Mouse (Mus musculus) bone marrow macrophage, adult 2 months (primary cell): Measurements from ENCODE around the gene Sgcd. TPM values are rescaled to one million over a fixed set of nuclear protein-coding genes. Genes with fewer than 3 reads are reported as not detected.

ENCODE experiments used
- H3K27ac ChIP-seq: 2 replicates; pipeline ENCODE4 v1.5.1; 2012; ENCODE audit warnings: low read depth, low read length; ENCODE audit not compliant: insufficient read depth
- H3K4me1 ChIP-seq: 2 replicates; pipeline ENCODE4 v1.6.1; 2012; ENCODE audit warnings: low read length; ENCODE audit not compliant: control insufficient read depth, insufficient read depth
- H3K4me3 ChIP-seq: 2 replicates; pipeline ENCODE4 v1.5.1; 2012; ENCODE audit warnings: mild to moderate bottlenecking, low read length, moderate library complexity; ENCODE audit not compliant: insufficient read depth
- CTCF ChIP-seq: IDR thresholded peaks from 2 replicates; pipeline ENCODE4 v1.5.1; 2012; ENCODE audit warnings: low read depth, mild to moderate bottlenecking, low read length, moderate library complexity
- POLR2A ChIP-seq: IDR thresholded peaks from 2 replicates; pipeline ENCODE4 v1.6.1; 2012; ENCODE audit warnings: mild to moderate bottlenecking, low read depth, low read length, borderline replicate concordance
- polyA plus RNA-seq: library from polyadenylated mRNA; stranded (reverse); fragments of >200 nt; gene quantifications from 2 replicates; pipeline ENCODE4 v1.2.4, GENCODE M21; 2012; ENCODE audit not compliant: missing spikeins, insufficient read depth, insufficient read length

Gene Sgcd
- polyA plus RNA-seq, 1 experiment = not detected

- Histone ChIP-seq H3K4me3 (no peak overlapping the region), H3K27ac (no peak overlapping the region), H3K4me1 (no peaks in the 10 kb centered on the region)
- TF ChIP-seq POLR2A (no peak), CTCF (no peak)
These were observed 860.4 kb downstream of the Sgcd start for GRCm38 (mm10) chr11:47128331-47128730.

GRCm38 (mm10) chr11:47120874-47121273, 867.9 kb downstream of the Sgcd start:
- TF ChIP-seq POLR2A (no peak), CTCF (no peak)
- Histone ChIP-seq H3K4me1 (no peaks in the 10 kb centered on the region), H3K4me3 (no peak overlapping the region), H3K27ac (no peak overlapping the region)

GRCm38 (mm10) chr11:47117896-47118295, 870.9 kb downstream of the Sgcd start:
- TF ChIP-seq POLR2A (no peak), CTCF (no peak)
- Histone ChIP-seq H3K4me3 (no peak overlapping the region), H3K27ac (no peak overlapping the region), H3K4me1 (no peaks in the 10 kb centered on the region)

GRCm38 (mm10) chr11:47114366-47114765, 874.4 kb downstream of the Sgcd start:
- Histone ChIP-seq H3K27ac (no peak overlapping the region), H3K4me3 (no peak overlapping the region), H3K4me1 (no peaks in the 10 kb centered on the region)
- TF ChIP-seq CTCF (no peak), POLR2A (no peak)

- no peaks in the 10 kb centered on the region for H3K4me1 ChIP-seq
- TF ChIP-seq POLR2A (no peak), CTCF (no peak)
- H3K4me3 ChIP-seq = no peak overlapping the region
- no peak overlapping the region for H3K27ac ChIP-seq
These were observed 875.7 kb downstream of the Sgcd start for GRCm38 (mm10) chr11:47113081-47113480.

GRCm38 (mm10) chr11:47110314-47110713, 878.5 kb downstream of the Sgcd start:
- Histone ChIP-seq H3K4me3 (no peak overlapping the region), H3K27ac (no peak overlapping the region), H3K4me1 (no peaks in the 10 kb centered on the region)
- TF ChIP-seq CTCF (no peak), POLR2A (no peak)

GRCm38 (mm10) chr11:47107661-47108060, 881.1 kb downstream of the Sgcd start:
- Histone ChIP-seq H3K4me3 (no peak overlapping the region), H3K27ac (no peak overlapping the region), H3K4me1 (no peaks in the 10 kb centered on the region)
- TF ChIP-seq CTCF (no peak), POLR2A (no peak)

GRCm38 (mm10) chr11:47093296-47093912, 895.4 kb downstream of the Sgcd start:
- TF ChIP-seq POLR2A = no peak
- TF ChIP-seq CTCF = no peak
- Histone ChIP-seq H3K4me3 (no peak overlapping the region), H3K27ac (no peak overlapping the region), H3K4me1 (no peaks in the 10 kb centered on the region)

GRCm38 (mm10) chr11:47082517-47082916, 906.3 kb downstream of the Sgcd start:
- no peak overlapping the region for H3K4me3 ChIP-seq
- TF ChIP-seq CTCF = no peak
- TF ChIP-seq POLR2A = no peak
- H3K4me1 ChIP-seq = no peaks in the 10 kb centered on the region
- H3K27ac ChIP-seq = no peak overlapping the region

- Histone ChIP-seq H3K4me1 (0 out of 2 replicates have a peak, but pooled peaks cover 3% of the 10 kb centered on the region), H3K4me3 (no peak overlapping the region), H3K27ac (no peak overlapping the region)
- TF ChIP-seq CTCF (no peak), POLR2A (no peak)
These were observed 915.2 kb downstream of the Sgcd start for GRCm38 (mm10) chr11:47073538-47073937.

- Histone ChIP-seq H3K4me1 (0 out of 2 replicates have a peak, but pooled peaks cover 3% of the 10 kb centered on the region), H3K27ac (no peak overlapping the region), H3K4me3 (no peak overlapping the region)
- TF ChIP-seq CTCF (no peak), POLR2A (no peak)
These were observed 917.6 kb downstream of the Sgcd start for GRCm38 (mm10) chr11:47071161-47071560.

GRCm38 (mm10) chr11:47069769-47070384, 918.9 kb downstream of the Sgcd start:
- no peak for TF ChIP-seq POLR2A
- no peak for TF ChIP-seq CTCF
- Histone ChIP-seq H3K27ac (no peak overlapping the region), H3K4me3 (no peak overlapping the region), H3K4me1 (no peaks in the 10 kb centered on the region)
